Mouse (Mus musculus): ENCODE results near the gene Fignl1. TPM values are rescaled to one million over a fixed set of nuclear protein-coding genes. Genes with fewer than 3 reads are reported as not detected.
A peak's percentile ranks its signal among the peaks of the same experiment; 100 is the strongest.

The Fignl1 gene
- polyA plus RNA-seq, 1 experiment from 2014 or later = 88.1 TPM

GRCm38 (mm10) chr11:11822181-11823095, 13.7 kb upstream of the Fignl1 start:
- Histone ChIP-seq H3K4me2 (no peak overlapping the region), H3K27ac (peak overlapping the region; percentile 92), H3K27me3 (no peaks in the 10 kb centered on the region), H3K9me3 (no peaks in the 10 kb centered on the region), H3K4me3 (no peak overlapping the region), H3K4me1 (peaks cover 54% of the 10 kb centered on the region), H3K36me3 (no peaks in the 10 kb centered on the region), H3K9ac (peak overlapping the region; percentile 10; the same call in 1 of the 2 replicates)
- WGBS = 9% methylated on average over 20 of the region's 20 CpGs
- ATAC-seq (ENCODE audit: borderline replicate concordance, extremely low read depth, low FRiP score, low TSS enrichment) = peak; percentile 12; the same call in 1 of the 2 replicates

GRCm38 (mm10) chr11:11821387-11821975, 12.7 kb upstream of the Fignl1 start:
- peak; percentile 82 for ATAC-seq (ENCODE audit: borderline replicate concordance, extremely low read depth, low FRiP score, low TSS enrichment)
- no peaks in the 10 kb centered on the region for H3K9me3 ChIP-seq
- peaks cover 54% of the 10 kb centered on the region for H3K4me1 ChIP-seq
- no peak overlapping the region for H3K4me3 ChIP-seq
- no peaks in the 10 kb centered on the region for H3K36me3 ChIP-seq
- peak overlapping the region; percentile 10; the same call in 1 of the 2 replicates for H3K9ac ChIP-seq
- 9% methylated on average over 12 of the region's 16 CpGs for WGBS
- H3K27ac ChIP-seq = peak overlapping the region; percentile 92
- H3K4me2 ChIP-seq = no peak overlapping the region
- no peaks in the 10 kb centered on the region for H3K27me3 ChIP-seq

- Histone ChIP-seq H3K4me1 (peaks cover 49% of the 10 kb centered on the region), H3K4me2 (no peak overlapping the region), H3K9ac (no peak overlapping the region), H3K27ac (peak overlapping the region; percentile 92), H3K4me3 (no peak overlapping the region), H3K27me3 (no peaks in the 10 kb centered on the region), H3K36me3 (no peaks in the 10 kb centered on the region), H3K9me3 (no peaks in the 10 kb centered on the region)
- no peak for ATAC-seq (ENCODE audit: borderline replicate concordance, extremely low read depth, low FRiP score, low TSS enrichment)
- WGBS = 37% methylated on average over 3 of the region's 3 CpGs
Measured at GRCm38 (mm10) chr11:11820737-11821136, 12.0 kb upstream of the Fignl1 start.

GRCm38 (mm10) chr11:11820251-11820650, 11.5 kb upstream of the Fignl1 start:
- Histone ChIP-seq H3K4me2 (no peak overlapping the region), H3K4me3 (no peak overlapping the region), H3K36me3 (no peaks in the 10 kb centered on the region), H3K27me3 (no peaks in the 10 kb centered on the region), H3K9me3 (no peaks in the 10 kb centered on the region), H3K27ac (peak overlapping the region; percentile 92), H3K4me1 (peaks cover 45% of the 10 kb centered on the region), H3K9ac (no peak overlapping the region)
- ATAC-seq (ENCODE audit: borderline replicate concordance, extremely low read depth, low FRiP score, low TSS enrichment) = peak; percentile 29; the same call in 1 of the 2 replicates
- 3% methylated on average over 2 of the region's 2 CpGs for WGBS

GRCm38 (mm10) chr11:11819206-11819605, 10.4 kb upstream of the Fignl1 start:
- H3K9me3 ChIP-seq = no peaks in the 10 kb centered on the region
- H3K27me3 ChIP-seq = no peaks in the 10 kb centered on the region
- no peak overlapping the region for H3K4me2 ChIP-seq
- ATAC-seq (ENCODE audit: borderline replicate concordance, extremely low read depth, low FRiP score, low TSS enrichment) = no peak
- H3K9ac ChIP-seq = no peak overlapping the region
- 93% methylated on average over 5 of the region's 5 CpGs for WGBS
- H3K27ac ChIP-seq = no peak overlapping the region
- peaks cover 34% of the 10 kb centered on the region for H3K4me1 ChIP-seq
- no peak overlapping the region for H3K4me3 ChIP-seq
- no peaks in the 10 kb centered on the region for H3K36me3 ChIP-seq

- peaks cover 30% of the 10 kb centered on the region for H3K4me1 ChIP-seq
- no peak overlapping the region for H3K27ac ChIP-seq
- no peak for ATAC-seq (ENCODE audit: borderline replicate concordance, extremely low read depth, low FRiP score, low TSS enrichment)
Measured at GRCm38 (mm10) chr11:11818797-11819196, 10.0 kb upstream of the Fignl1 start.

GRCm38 (mm10) chr11:11815737-11816136, 7.0 kb upstream of the Fignl1 start:
- peaks cover 5% of the 10 kb centered on the region for H3K4me1 ChIP-seq
- no peak overlapping the region for H3K4me3 ChIP-seq
- H3K9me3 ChIP-seq = no peaks in the 10 kb centered on the region
- H3K9ac ChIP-seq = no peak overlapping the region
- no peaks in the 10 kb centered on the region for H3K36me3 ChIP-seq
- H3K4me2 ChIP-seq = no peak overlapping the region
- WGBS = 53% methylated on average over 3 of the region's 3 CpGs
- no peak for ATAC-seq (ENCODE audit: borderline replicate concordance, extremely low read depth, low FRiP score, low TSS enrichment)
- no peaks in the 10 kb centered on the region for H3K27me3 ChIP-seq
- no peak overlapping the region for H3K27ac ChIP-seq

More at GRCm38 (mm10) chr11:11818797-11819196, 10.0 kb upstream of the Fignl1 start:
- Histone ChIP-seq H3K36me3 (no peaks in the 10 kb centered on the region), H3K27me3 (no peaks in the 10 kb centered on the region), H3K9ac (no peak overlapping the region), H3K4me2 (no peak overlapping the region), H3K4me3 (no peak overlapping the region), H3K9me3 (no peaks in the 10 kb centered on the region)
- WGBS = 86% methylated on average over 6 of the region's 6 CpGs

GRCm38 (mm10) chr11:11811906-11812480, 3.2 kb upstream of the Fignl1 start:
- ATAC-seq (ENCODE audit: borderline replicate concordance, extremely low read depth, low FRiP score, low TSS enrichment) = no peak
- no peaks in the 10 kb centered on the region for H3K9me3 ChIP-seq
- H3K4me3 ChIP-seq = no peak overlapping the region
- H3K27ac ChIP-seq = no peak overlapping the region
- H3K9ac ChIP-seq = no peak overlapping the region
- H3K36me3 ChIP-seq = no peaks in the 10 kb centered on the region
- H3K4me1 ChIP-seq = peaks cover 18% of the 10 kb centered on the region
- WGBS = 18% methylated on average over 9 of the region's 9 CpGs
- H3K4me2 ChIP-seq = peak overlapping the region; percentile 38; the same call in 1 of the 2 replicates
- H3K27me3 ChIP-seq = no peaks in the 10 kb centered on the region

- H3K9me3 ChIP-seq = no peaks in the 10 kb centered on the region
- peak; percentile 40 for ATAC-seq (ENCODE audit: borderline replicate concordance, extremely low read depth, low FRiP score, low TSS enrichment)
- H3K27me3 ChIP-seq = no peaks in the 10 kb centered on the region
- peaks cover 18% of the 10 kb centered on the region for H3K4me1 ChIP-seq
- H3K4me2 ChIP-seq = peak overlapping the region; percentile 88
- peak overlapping the region; percentile 100 for H3K27ac ChIP-seq
- H3K4me3 ChIP-seq = peak overlapping the region; percentile 79
- 5% methylated on average over 11 of the region's 11 CpGs for WGBS
- H3K9ac ChIP-seq = peak overlapping the region; percentile 86
- peaks cover 12% of the 10 kb centered on the region for H3K36me3 ChIP-seq
Measured at GRCm38 (mm10) chr11:11809404-11810175, 828 bp upstream of the Fignl1 start.

- H3K4me1 ChIP-seq = peaks cover 18% of the 10 kb centered on the region
- H3K27ac ChIP-seq = peak overlapping the region; percentile 100
- H3K36me3 ChIP-seq = peaks cover 24% of the 10 kb centered on the region
- H3K4me2 ChIP-seq = peak overlapping the region; percentile 88
- no peaks in the 10 kb centered on the region for H3K9me3 ChIP-seq
- peak; percentile 83 for ATAC-seq (ENCODE audit: borderline replicate concordance, extremely low read depth, low FRiP score, low TSS enrichment)
- H3K27me3 ChIP-seq = no peaks in the 10 kb centered on the region
- WGBS = 6% methylated on average over 25 of the region's 25 CpGs
- peak overlapping the region; percentile 86 for H3K9ac ChIP-seq
- H3K4me3 ChIP-seq = peak overlapping the region; percentile 79
Measured at GRCm38 (mm10) chr11:11808035-11808819, 535 bp downstream of the Fignl1 start.

GRCm38 (mm10) chr11:11805951-11806350, 2.8 kb downstream of the Fignl1 start:
- Histone ChIP-seq H3K27ac (no peak overlapping the region), H3K9me3 (no peaks in the 10 kb centered on the region), H3K4me1 (peaks cover 15% of the 10 kb centered on the region), H3K36me3 (peaks cover 45% of the 10 kb centered on the region), H3K4me2 (no peak overlapping the region), H3K9ac (no peak overlapping the region), H3K27me3 (no peaks in the 10 kb centered on the region), H3K4me3 (no peak overlapping the region)
- 83% methylated on average over 4 of the region's 4 CpGs for WGBS
- ATAC-seq (ENCODE audit: borderline replicate concordance, extremely low read depth, low FRiP score, low TSS enrichment) = no peak

Measured in lung, embryonic 15.5 days (tissue).